Mouse (Mus musculus) forebrain, embryonic 10.5 days (tissue): ENCODE measurements around the gene Vmn1r17. TPM values are rescaled to one million over a fixed set of nuclear protein-coding genes. Genes with fewer than 3 reads are reported as not detected.
"Not testable (repeated sequence)": the region's sequence is repeated elsewhere in the genome, so short reads cannot be mapped to it uniquely, and the experiment has no call there.

Experiments
- DNase-seq: peaks from one replicate; pipeline ENCODE4 v3.0.0-alpha.2; 2017; ENCODE audit warnings: low spot score; ENCODE audit errors: extremely low spot score
- H3K27ac ChIP-seq: fragments of 300-500 bp; sonication (generic); 2 replicates; pipeline ENCODE4 v1.5.1; 2016; ENCODE audit warnings: mild to moderate bottlenecking
- H3K27me3 ChIP-seq: fragments of 300-500 bp; sonication (generic); 2 replicates; pipeline ENCODE4 v1.6.1; 2016; ENCODE audit warnings: mild to moderate bottlenecking; ENCODE audit not compliant: poor library complexity, severe bottlenecking
- H3K36me3 ChIP-seq: fragments of 300-500 bp; sonication (generic); replicated peaks from 2 replicates; pipeline ENCODE4 v1.6.1; 2016; ENCODE audit warnings: mild to moderate bottlenecking, moderate library complexity
- H3K4me1 ChIP-seq: fragments of 300-500 bp; sonication (generic); 2 replicates; pipeline ENCODE4 v1.6.1; 2016
- H3K4me3 ChIP-seq: fragments of 300-500 bp; sonication (generic); 2 replicates; pipeline ENCODE4 v1.5.1; 2016; ENCODE audit warnings: mild to moderate bottlenecking, moderate library complexity
- H3K9me3 ChIP-seq: fragments of 300-500 bp; sonication (generic); 2 replicates; pipeline ENCODE4 v1.6.1; 2016; ENCODE audit warnings: mild to moderate bottlenecking, moderate library complexity
- WGBS: fragments of 180-500 bp; shearing (Covaris S2); methylation state at CpG from one replicate; pipeline ENCODE4 v1.1.7; 2016; 5-methylcytosine and 5-hydroxymethylcytosine counted together
- polyA plus RNA-seq: library from polyadenylated mRNA; unstranded; fragments of >200 nt; fragmentation: Nextera tagmentation; extraction: Ambion mirVana; gene quantifications from 2 replicates; pipeline ENCODE4 v1.2.1, GENCODE M21; 2016

Gene Vmn1r17
- polyA plus RNA-seq, result not detected in 2 replicates

DNA sequence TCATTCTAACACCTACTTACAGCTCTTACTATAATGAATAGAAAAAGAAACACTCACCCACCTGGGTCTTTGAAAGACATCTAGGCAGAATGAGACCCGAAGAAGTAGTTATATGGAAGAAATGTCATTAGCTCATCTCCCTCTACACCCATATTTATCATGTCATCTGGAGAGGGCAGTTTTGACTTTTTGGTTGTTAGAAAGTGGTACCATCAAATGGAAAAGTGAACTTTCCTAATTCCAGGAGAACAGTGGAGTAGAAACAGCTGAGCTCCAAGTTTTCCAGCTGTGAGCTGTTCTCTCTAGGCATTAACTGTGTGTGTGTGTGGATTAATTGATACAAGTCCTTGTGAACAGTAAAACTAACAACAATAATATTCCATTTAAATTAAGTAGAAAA lies at the start of gene Vmn1r17:
Gene Vmn1r17 (minus strand): TSS at position 101 of the 400 bp plus-strand sequence.
- no peaks in the 10 kb centered on the region for H3K9me3 ChIP-seq
- 92% methylated on average over 1 of the region's 1 CpGs for WGBS
- no peak for DNase-seq

GRCm38 (mm10) chr6:57403480-57403879 lies 40.0 kb upstream of the Vmn1r17 start, which contains the start of gene Vmn1r19:
Vmn1r19 (plus strand) TSS chr6:57403780.
- H3K9me3 ChIP-seq, H3K4me3 ChIP-seq, H3K4me1 ChIP-seq, H3K36me3 ChIP-seq, DNase-seq, H3K27ac ChIP-seq, H3K27me3 ChIP-seq: not testable (repeated sequence)
- 72% methylated on average over 3 of the region's 3 CpGs for WGBS

More for the DNA sequence above, at the start of gene Vmn1r17:
- Histone ChIP-seq H3K4me1 (no peaks in the 10 kb centered on the region), H3K27ac (no peak within 1 kb of the TSS), H3K36me3 (no peaks in the 10 kb centered on the region), H3K27me3 (no peaks in the 10 kb centered on the region), H3K4me3 (no peak within 1 kb of the TSS)

DNA sequence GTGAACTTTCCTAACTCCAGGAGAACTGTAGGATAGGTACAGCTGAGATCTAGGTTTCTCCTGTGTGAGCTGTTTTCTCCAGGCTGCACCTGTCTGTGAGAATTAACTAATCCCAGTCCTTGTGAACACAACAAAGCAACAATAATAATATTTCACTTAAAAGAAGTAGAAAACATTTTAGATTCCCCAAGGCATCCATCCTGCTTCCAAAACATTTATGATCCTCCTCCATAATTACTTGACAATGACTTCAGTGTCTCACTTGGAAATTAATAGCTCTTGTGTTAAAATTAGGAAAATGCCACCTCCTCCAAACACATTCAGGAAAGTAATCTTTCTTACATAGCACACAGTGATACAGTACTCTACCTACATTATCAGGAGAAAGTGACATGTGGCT lies 32.2 kb upstream of the Vmn1r17 start, which contains the start of gene Vmn1r18:
Gene Vmn1r18 (minus strand): TSS at position 101 of the 400 bp plus-strand sequence.
- H3K9me3 ChIP-seq, result no peaks in the 10 kb centered on the region
- no peak for DNase-seq
- H3K27ac ChIP-seq, result no peak within 1 kb of the TSS
- H3K27me3 ChIP-seq, result no peaks in the 10 kb centered on the region
- no peak within 1 kb of the TSS for H3K4me3 ChIP-seq
- H3K36me3 ChIP-seq, result no peaks in the 10 kb centered on the region
- no peaks in the 10 kb centered on the region for H3K4me1 ChIP-seq

DNA sequence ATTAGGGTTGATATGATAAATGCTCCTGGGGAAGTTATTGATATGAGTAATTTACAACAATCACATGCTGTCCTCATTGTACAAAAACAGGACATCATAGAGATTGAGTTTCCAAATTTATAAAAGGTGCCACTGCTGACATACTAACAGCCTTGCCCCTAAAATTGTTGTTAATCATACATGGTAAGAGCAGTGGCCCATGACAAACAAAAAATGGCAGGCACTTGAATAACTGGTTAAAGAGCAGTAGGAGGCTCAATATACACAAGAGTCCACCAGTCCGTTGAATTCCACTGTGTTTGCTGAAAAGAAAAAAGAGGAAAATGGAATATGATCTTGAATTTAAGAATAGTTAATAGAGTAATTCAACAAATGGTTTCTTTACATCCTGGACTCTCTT lies 4.0 kb upstream of the Vmn1r17 start:
- H3K36me3 ChIP-seq, result no peaks in the 10 kb centered on the region
- H3K9me3 ChIP-seq, result no peaks in the 10 kb centered on the region
- no peak overlapping the region for H3K4me3 ChIP-seq
- no peak overlapping the region for H3K27ac ChIP-seq
- H3K4me1 ChIP-seq, result no peaks in the 10 kb centered on the region
- no peak for DNase-seq
- H3K27me3 ChIP-seq, result no peaks in the 10 kb centered on the region
- 94% methylated on average over 1 of the region's 1 CpGs for WGBS

DNA sequence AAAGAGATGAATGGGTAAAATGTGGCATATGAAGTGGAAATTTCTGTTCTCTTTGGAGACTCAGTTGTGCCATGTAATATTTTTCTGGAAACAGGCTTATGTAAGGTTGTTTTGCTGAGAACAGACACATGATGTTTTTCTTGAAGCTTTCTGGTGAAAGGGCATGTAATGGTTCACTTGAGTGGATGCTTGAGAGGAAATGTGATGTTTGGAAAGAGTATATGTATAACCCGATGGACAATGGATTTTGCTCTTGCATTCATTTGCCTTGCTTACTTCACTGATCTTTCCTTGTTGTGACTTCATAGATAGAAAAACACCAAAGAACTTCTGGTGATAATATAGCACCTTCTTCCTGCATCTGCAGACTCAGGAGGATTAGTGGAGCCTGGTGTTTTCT lies 2.3 kb upstream of the Vmn1r17 start:
- H3K9me3 ChIP-seq, DNase-seq, H3K4me1 ChIP-seq, H3K27ac ChIP-seq, H3K4me3 ChIP-seq, H3K36me3 ChIP-seq, H3K27me3 ChIP-seq: not testable (repeated sequence)
- 97% methylated on average over 1 of the region's 1 CpGs for WGBS

DNA sequence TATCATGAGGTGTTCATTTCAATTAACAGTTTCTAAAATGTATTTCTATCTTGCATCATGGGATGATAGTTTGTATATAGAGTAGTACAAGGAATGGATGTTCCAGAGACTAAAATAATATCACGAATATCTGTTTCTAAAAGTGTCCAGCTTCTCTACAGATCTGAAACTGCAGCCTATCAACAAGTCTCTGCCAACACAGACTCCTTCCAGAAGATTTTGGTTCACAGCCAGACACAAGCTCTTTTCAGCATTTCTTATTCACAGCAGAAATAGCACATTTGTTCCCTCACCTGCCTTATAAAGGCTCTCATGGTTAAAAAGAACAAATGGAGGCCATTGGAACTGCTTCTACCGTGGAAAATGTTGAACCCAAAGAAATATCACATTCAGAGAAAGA lies 6.7 kb downstream of the Vmn1r17 start:
- Histone ChIP-seq H3K27me3 (no peaks in the 10 kb centered on the region), H3K36me3 (no peaks in the 10 kb centered on the region), H3K9me3 (no peaks in the 10 kb centered on the region; the same call in 1 of the 2 replicates), H3K4me3 (no peak overlapping the region), H3K27ac (no peak overlapping the region), H3K4me1 (no peaks in the 10 kb centered on the region)
- 84% methylated on average over 2 of the region's 2 CpGs for WGBS
- no peak for DNase-seq

- WGBS, result 90% methylated on average over 3 of the region's 3 CpGs
- DNase-seq, result no peak
- Histone ChIP-seq H3K27ac (no peak within 1 kb of the TSS), H3K4me1 (no peaks in the 10 kb centered on the region), H3K9me3 (0 out of 2 replicates have a peak, but pooled peaks cover 5% of the 10 kb centered on the region), H3K4me3 (no peak within 1 kb of the TSS), H3K36me3 (no peaks in the 10 kb centered on the region), H3K27me3 (no peaks in the 10 kb centered on the region)
Measured at GRCm38 (mm10) chr6:57329394-57329793, 34.1 kb downstream of the Vmn1r17 start, which contains the start of gene Vmn1r16. Vmn1r16 (minus strand) TSS chr6:57329494.

DNA sequence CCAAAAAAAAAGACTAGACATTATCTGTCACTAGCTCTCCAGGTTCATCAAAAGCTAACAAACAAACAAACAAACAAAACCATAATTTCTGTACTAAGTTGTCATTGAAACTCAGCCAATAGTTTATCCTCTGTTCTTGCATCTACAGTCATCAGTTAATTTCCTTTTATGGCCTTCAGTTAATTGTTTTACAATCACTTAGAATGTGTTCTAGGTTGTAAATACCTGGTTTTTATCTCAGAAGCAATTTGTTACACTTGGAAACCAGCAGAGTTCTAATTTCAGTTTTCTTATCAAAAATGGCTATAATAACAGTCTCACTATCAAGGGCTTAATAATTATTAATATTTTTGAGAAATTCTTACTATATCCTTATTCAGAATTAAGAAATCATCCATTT lies 37.4 kb downstream of the Vmn1r17 start:
- Histone ChIP-seq H3K9me3 (no peaks in the 10 kb centered on the region), H3K27me3 (no peaks in the 10 kb centered on the region), H3K27ac (no peak overlapping the region), H3K4me1 (no peaks in the 10 kb centered on the region), H3K4me3 (no peak overlapping the region), H3K36me3 (no peaks in the 10 kb centered on the region)
- no peak for DNase-seq

Other genes with a start within 250 kb of the Vmn1r17 start
- not detected in 2 replicates for gene Vmn1r11, start 230.3 kb downstream of the Vmn1r17 start, polyA plus RNA-seq
- gene Vmn1r12, start 206.8 kb downstream of the Vmn1r17 start, polyA plus RNA-seq, result not detected in 2 replicates
- gene Vmn1r13, start 160.4 kb downstream of the Vmn1r17 start, polyA plus RNA-seq, result not detected in 2 replicates
- not detected in 2 replicates for gene Vmn1r14, start 132.0 kb downstream of the Vmn1r17 start, polyA plus RNA-seq
- gene Vmn1r15, start 105.8 kb downstream of the Vmn1r17 start, polyA plus RNA-seq, result 0.07 TPM in 1 of 2 replicates, not detected in the other
- not detected in 2 replicates for gene Vmn1r16, start 34.2 kb downstream of the Vmn1r17 start, polyA plus RNA-seq
- gene Vmn1r18, start 32.1 kb upstream of the Vmn1r17 start, polyA plus RNA-seq, result not detected in 2 replicates
- not detected in 2 replicates for gene Vmn1r19, start 40.1 kb upstream of the Vmn1r17 start, polyA plus RNA-seq
- gene Vmn1r20, start 65.2 kb upstream of the Vmn1r17 start, polyA plus RNA-seq, result not detected in 2 replicates
- gene Ppm1k, start 171.7 kb upstream of the Vmn1r17 start, polyA plus RNA-seq, result 4.1 TPM in 2 replicates
- 3.1 and 3.8 TPM in 2 replicates for gene Herc6, start 217.3 kb upstream of the Vmn1r17 start, polyA plus RNA-seq